10 mouse cellular contexts compared by ENCODE assay signal in genomic region chr8:108712001-108712411, GRCm38 (mm10).
DNase-seq lines count a peak whose midpoint lies in the region; ATAC-seq and TF ChIP-seq lines count a peak whose summit lies in the region.
"Had no signal": no experiment of that assay in that cellular context is flagged by ENCODE, and none has a peak within 500 bp of the region (broad histone marks: within the 10 kb centered on the region; RNA-seq: fewer than 3 reads in every experiment).

No protein-coding gene starts in this region.

- H3K4me2 ChIP-seq in kidney, embryonic 15.5 days: peak overlapping the region; percentile 44
- 0 out of 2 replicates have a peak overlapping the region, but pooled peaks have one; percentile 23 for H3K4me2 ChIP-seq in hindbrain, postnatal 0 days (ENCODE audit: low read depth, low read length)
- H3K4me2 ChIP-seq in midbrain, embryonic 16.5 days (ENCODE audit: low read length): peak overlapping the region; percentile 96

- ATAC-seq in kidney, embryonic 15.5 days (replicated peaks; ENCODE audit: low FRiP score): no peak
- ATAC-seq in hindbrain, postnatal 0 days: no peak
- ATAC-seq in midbrain, embryonic 16.5 days: no peak

- no peaks in the 10 kb centered on the region for H3K36me3 ChIP-seq in kidney, embryonic 15.5 days
- no peaks in the 10 kb centered on the region for H3K36me3 ChIP-seq in hindbrain, postnatal 0 days (ENCODE audit: insufficient read depth, low read length)
- no peaks in the 10 kb centered on the region for H3K36me3 ChIP-seq in midbrain, embryonic 16.5 days (ENCODE audit: control insufficient read depth, insufficient read depth, low read length)

- H3K27me3 ChIP-seq in kidney, embryonic 15.5 days: no peaks in the 10 kb centered on the region
- peaks cover 20% of the 10 kb centered on the region for H3K27me3 ChIP-seq in hindbrain, postnatal 0 days (ENCODE audit: insufficient read depth, low read length)
- H3K27me3 ChIP-seq in midbrain, embryonic 16.5 days (ENCODE audit: control insufficient read depth, insufficient read depth, low read depth, low read length): no peaks in the 10 kb centered on the region

- no peak for TF ChIP-seq CTCF in embryonic fibroblast, embryonic 13.5 days (IDR thresholded peaks at IDR 0.05; ENCODE audit: borderline replicate concordance, insufficient read depth, low read length)
- no peak for TF ChIP-seq CTCF in hindbrain, postnatal 0 days (IDR thresholded peaks at IDR 0.05; ENCODE audit: low read depth)
- no peak for TF ChIP-seq CTCF in layer of hippocampus, adult 2 months (conservative IDR thresholded peaks at IDR 0.05)

- peaks cover 96% of the 10 kb centered on the region for H3K4me1 ChIP-seq in kidney, embryonic 15.5 days
- peaks cover 12% of the 10 kb centered on the region for H3K4me1 ChIP-seq in embryonic fibroblast, embryonic 13.5 days (ENCODE audit: control insufficient read depth, insufficient read depth, low read length)
- no peaks in the 10 kb centered on the region for H3K4me1 ChIP-seq in hindbrain, postnatal 0 days (ENCODE audit: insufficient read depth, low read length)
- H3K4me1 ChIP-seq in midbrain, embryonic 16.5 days (ENCODE audit: control insufficient read depth, insufficient read depth, low read length): peaks cover 62% of the 10 kb centered on the region

- WGBS in kidney, embryonic 15.5 days: 23% methylated on average over 14 of the region's 14 CpGs
- 58% methylated on average over 14 of the region's 14 CpGs for WGBS in hindbrain, postnatal 0 days
- WGBS in midbrain, embryonic 16.5 days: 21% methylated on average over 14 of the region's 14 CpGs

- H3K9ac ChIP-seq in kidney, embryonic 15.5 days: no peak overlapping the region
- H3K9ac ChIP-seq in hindbrain, postnatal 0 days (replicated peaks; ENCODE audit: low read length): no peak overlapping the region
- peak overlapping the region; percentile 95 for H3K9ac ChIP-seq in midbrain, embryonic 16.5 days (ENCODE audit: low read depth, low read length)

- H3K9me3 ChIP-seq in kidney, embryonic 15.5 days (replicated peaks): no peaks in the 10 kb centered on the region
- no peaks in the 10 kb centered on the region for H3K9me3 ChIP-seq in hindbrain, postnatal 0 days (ENCODE audit: low read length)
- H3K9me3 ChIP-seq in midbrain, embryonic 16.5 days (replicated peaks; ENCODE audit: control insufficient read depth, low read length, poor library complexity, severe bottlenecking): no peaks in the 10 kb centered on the region

- TF ChIP-seq POLR2A in embryonic fibroblast, embryonic 13.5 days (IDR thresholded peaks at IDR 0.05; ENCODE audit: low read depth, low read length): peak; percentile 33; the same call in 1 of the 2 replicates

- no peak overlapping the region for H3K4me3 ChIP-seq in kidney, embryonic 15.5 days (replicated peaks)
- peak overlapping the region; percentile 6; the same call in 1 of the 2 replicates for H3K4me3 ChIP-seq in embryonic fibroblast, embryonic 13.5 days (ENCODE audit: insufficient read depth, low read length)
- no peak overlapping the region for H3K4me3 ChIP-seq in hindbrain, postnatal 0 days (ENCODE audit: low read length)
- H3K4me3 ChIP-seq in midbrain, embryonic 16.5 days (ENCODE audit: low read depth, low read length): peak overlapping the region; percentile 18
- H3K4me3 ChIP-seq in layer of hippocampus, adult 2 months: no peak overlapping the region

- peak overlapping the region; percentile 64 for H3K27ac ChIP-seq in kidney, embryonic 15.5 days
- peak overlapping the region; percentile 94 for H3K27ac ChIP-seq in embryonic fibroblast, embryonic 13.5 days (ENCODE audit: insufficient read depth, low read length)
- peak overlapping the region; percentile 56 for H3K27ac ChIP-seq in hindbrain, postnatal 0 days
- H3K27ac ChIP-seq in midbrain, embryonic 16.5 days (ENCODE audit: low read length): peak overlapping the region; percentile 100
- H3K27ac ChIP-seq in layer of hippocampus, adult 2 months: no peak overlapping the region

- DNase-seq in kidney, adult 8-10 months: no peak
- no peak for DNase-seq in hindbrain, postnatal 0 days (ENCODE audit: low spot score)
- DNase-seq in retina, embryonic 14.5 days (ENCODE audit: low spot score): no peak
- DNase-seq in layer of hippocampus, adult 2 months (ENCODE audit: low spot score in 2 of 2): no peak
- no peak for DNase-seq in thymus, postnatal 0 days (ENCODE audit: low spot score)
- DNase-seq: cerebellum, adult 11-12 months; kidney, postnatal 4 days had no signal

Comparison
In these comparisons a context has a peak if more than half of its experiments do, and no peak if none do; other contexts are left out.
1. H3K4me2 ChIP-seq: peak in every context shown above with its lines; median percentile 96 in midbrain, embryonic 16.5 days; 44 in kidney, embryonic 15.5 days; 23 in hindbrain, postnatal 0 days.
2. H3K4me3 ChIP-seq: peak in embryonic fibroblast, embryonic 13.5 days (single experiment) and midbrain, embryonic 16.5 days (single experiment); none in kidney, embryonic 15.5 days (single experiment), hindbrain, postnatal 0 days (single experiment) and layer of hippocampus, adult 2 months (single experiment).